Mouse (Mus musculus): Measurements from ENCODE around the gene Aggf1. TPM values are rescaled to one million over a fixed set of nuclear protein-coding genes. Genes with fewer than 3 reads are reported as not detected.

The Aggf1 gene
- polyA plus RNA-seq, 1 experiment from 2014 or later = 34.8 TPM

DNA sequence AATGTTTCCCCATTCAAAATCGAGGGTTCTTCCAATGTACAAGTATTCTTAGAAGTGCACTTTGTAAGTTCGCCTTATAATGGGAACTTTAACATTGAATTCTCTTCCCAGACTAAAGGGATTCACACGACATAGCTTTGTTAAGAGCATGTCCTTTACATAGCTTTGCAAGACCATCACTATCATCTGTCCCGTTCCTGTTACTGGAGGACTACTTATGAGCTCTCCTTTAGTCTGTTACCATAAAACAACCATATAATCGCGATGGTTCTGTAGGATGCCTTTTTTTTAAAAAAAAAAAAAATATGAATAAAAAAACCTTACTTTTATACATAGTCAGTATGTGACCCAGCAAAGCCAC lies 382 bp upstream of the Aggf1 start:
- Histone ChIP-seq H3K9me3 (no peaks in the 10 kb centered on the region), H3K4me2 (peak overlapping the region; percentile 75), H3K9ac (peak overlapping the region; percentile 90), H3K36me3 (peaks cover 5% of the 10 kb centered on the region; the same call in 1 of the 2 replicates), H3K4me1 (peaks cover 16% of the 10 kb centered on the region), H3K27ac (peak overlapping the region; percentile 81), H3K27me3 (no peaks in the 10 kb centered on the region), H3K4me3 (peak overlapping the region; percentile 100)
- 18% methylated on average over 6 of the region's 6 CpGs for WGBS
- ATAC-seq (ENCODE audit: borderline replicate concordance, extremely low read depth, low FRiP score, low TSS enrichment) = no peak

DNA sequence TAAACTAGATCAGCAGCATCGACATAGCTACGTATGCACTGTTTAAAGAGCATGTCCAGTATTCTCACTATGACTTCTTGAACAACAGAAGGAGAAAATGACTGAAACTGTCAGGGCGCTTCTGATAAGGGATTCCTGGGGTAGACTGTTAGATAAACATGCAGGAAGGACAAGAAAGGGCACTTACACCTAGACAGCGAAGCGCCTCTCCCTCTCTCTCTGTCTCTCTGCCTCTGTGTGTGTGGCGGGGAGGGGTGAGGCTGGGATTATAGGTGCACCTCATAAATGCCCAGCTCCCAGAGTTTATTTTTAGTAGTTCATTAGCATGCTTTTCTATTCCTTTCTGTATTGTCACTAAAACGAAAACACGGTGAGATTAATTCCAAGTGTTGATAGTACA lies 8.8 kb downstream of the Aggf1 start:
- Histone ChIP-seq H3K36me3 (peaks cover 76% of the 10 kb centered on the region), H3K4me3 (no peak overlapping the region), H3K9ac (no peak overlapping the region), H3K27ac (no peak overlapping the region), H3K27me3 (no peaks in the 10 kb centered on the region), H3K9me3 (no peaks in the 10 kb centered on the region), H3K4me1 (no peaks in the 10 kb centered on the region), H3K4me2 (no peak overlapping the region)
- WGBS = 79% methylated on average over 8 of the region's 8 CpGs
- no peak for ATAC-seq (ENCODE audit: borderline replicate concordance, extremely low read depth, low FRiP score, low TSS enrichment)

DNA sequence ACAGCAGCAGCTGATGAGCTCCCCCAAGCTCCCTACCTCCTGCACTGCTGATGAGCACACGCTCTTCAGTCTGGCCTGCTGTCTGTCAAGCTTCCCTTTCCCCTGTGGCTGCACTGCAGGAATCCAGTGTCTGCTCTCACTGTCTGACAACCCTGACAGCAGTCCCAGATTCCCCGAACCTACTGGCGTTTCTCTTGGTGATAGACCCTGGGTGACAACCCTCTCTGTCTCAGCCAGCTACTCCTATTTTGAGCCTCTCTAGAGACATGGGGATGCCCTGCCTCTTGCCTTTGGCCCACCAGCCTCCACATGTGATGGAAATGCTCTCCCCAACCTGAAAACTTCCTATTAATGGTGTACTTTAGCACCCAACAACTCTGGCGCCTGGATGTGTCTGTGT lies 11.7 kb downstream of the Aggf1 start:
- Histone ChIP-seq H3K9ac (no peak overlapping the region), H3K36me3 (peaks cover 67% of the 10 kb centered on the region), H3K27ac (no peak overlapping the region), H3K27me3 (no peaks in the 10 kb centered on the region), H3K9me3 (no peaks in the 10 kb centered on the region), H3K4me1 (no peaks in the 10 kb centered on the region), H3K4me3 (no peak overlapping the region), H3K4me2 (no peak overlapping the region)
- ATAC-seq (ENCODE audit: borderline replicate concordance, extremely low read depth, low FRiP score, low TSS enrichment) = no peak
- WGBS = 74% methylated on average over 4 of the region's 4 CpGs

DNA sequence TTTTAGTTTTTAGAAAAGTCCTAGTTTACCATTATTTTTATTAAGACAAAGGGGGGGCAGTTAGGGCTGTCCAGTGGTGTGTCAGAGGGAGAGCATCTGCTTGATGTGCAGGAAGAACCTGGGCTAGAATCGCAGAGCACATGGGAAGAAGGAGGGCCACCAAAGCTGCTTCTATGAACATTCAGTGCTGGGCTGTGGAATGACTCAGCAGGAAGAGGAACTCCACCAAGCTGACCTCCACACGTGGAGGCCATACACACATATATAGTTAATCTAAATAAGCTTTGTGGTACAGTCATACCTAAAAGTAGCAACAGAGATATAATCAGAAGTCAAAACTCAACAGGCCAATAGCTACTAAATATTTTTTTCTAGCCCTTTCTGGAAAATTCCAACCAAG lies 16.9 kb downstream of the Aggf1 start:
- 68% methylated on average over 2 of the region's 2 CpGs for WGBS
- ATAC-seq (ENCODE audit: borderline replicate concordance, extremely low read depth, low FRiP score, low TSS enrichment) = no peak
- Histone ChIP-seq H3K9me3 (no peaks in the 10 kb centered on the region), H3K4me1 (no peaks in the 10 kb centered on the region), H3K4me3 (no peak overlapping the region), H3K27me3 (no peaks in the 10 kb centered on the region), H3K27ac (no peak overlapping the region), H3K9ac (no peak overlapping the region), H3K36me3 (peaks cover 77% of the 10 kb centered on the region), H3K4me2 (no peak overlapping the region)

DNA sequence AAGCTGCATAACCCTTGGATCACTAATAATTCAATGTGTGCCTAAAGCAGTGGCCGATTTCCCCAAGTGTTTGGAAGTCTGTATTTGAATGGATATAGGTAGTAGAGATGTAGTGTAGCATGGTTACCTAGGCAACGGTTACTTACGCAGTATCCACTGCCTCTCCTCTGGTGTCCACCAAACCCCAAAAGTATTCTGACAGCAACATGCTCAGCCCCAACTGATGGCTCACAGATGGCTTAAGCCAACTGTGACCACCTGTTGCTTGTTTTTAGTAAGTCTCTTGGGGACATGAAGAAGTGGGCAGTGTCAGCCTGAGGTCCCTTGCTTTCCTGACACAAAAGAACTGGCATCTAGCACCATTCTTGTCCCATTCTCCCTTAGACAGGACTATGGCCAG lies 26.7 kb downstream of the Aggf1 start:
- ATAC-seq (ENCODE audit: borderline replicate concordance, extremely low read depth, low FRiP score, low TSS enrichment) = no peak
- H3K4me1 ChIP-seq = no peaks in the 10 kb centered on the region
- H3K4me3 ChIP-seq = no peak overlapping the region
- WGBS = 90% methylated on average over 3 of the region's 3 CpGs
- no peak overlapping the region for H3K9ac ChIP-seq
- H3K27me3 ChIP-seq = no peaks in the 10 kb centered on the region
- H3K27ac ChIP-seq = no peak overlapping the region
- peaks cover 33% of the 10 kb centered on the region for H3K36me3 ChIP-seq
- H3K9me3 ChIP-seq = no peaks in the 10 kb centered on the region
- no peak overlapping the region for H3K4me2 ChIP-seq

DNA sequence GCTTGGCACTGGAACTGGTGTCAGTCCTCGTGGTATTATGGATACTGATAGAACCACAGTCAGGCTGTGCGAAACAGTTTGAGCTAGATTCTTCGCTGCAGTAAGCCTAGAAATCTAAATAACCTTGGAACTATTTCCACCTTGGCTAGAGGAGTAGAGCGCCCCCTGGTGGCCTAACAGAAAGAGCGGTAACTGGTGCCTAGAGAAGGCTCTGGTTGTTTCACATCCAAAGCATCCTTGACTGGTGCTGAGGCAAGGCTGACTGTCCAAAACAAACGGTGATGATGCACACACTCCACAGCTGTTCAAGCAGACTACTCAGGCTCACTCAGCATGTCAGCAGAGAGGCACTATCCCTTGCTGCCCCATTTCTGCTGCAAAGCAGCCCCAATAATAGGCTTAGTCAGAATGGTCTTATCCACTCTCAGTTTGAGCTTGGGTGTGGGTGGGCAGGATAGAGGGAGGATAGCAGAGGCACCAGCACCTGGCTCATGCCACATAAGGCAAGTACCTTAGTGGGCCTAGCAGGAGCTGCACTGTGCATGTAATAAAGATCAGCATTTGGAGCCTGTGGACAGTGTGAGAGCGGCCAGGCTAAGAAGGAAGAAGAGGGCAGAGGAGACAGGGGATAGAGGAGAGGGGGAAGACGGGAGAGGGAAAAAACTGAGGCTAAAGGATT lies 28.0 kb downstream of the Aggf1 start:
- Histone ChIP-seq H3K4me2 (no peak overlapping the region), H3K9me3 (no peaks in the 10 kb centered on the region), H3K4me1 (no peaks in the 10 kb centered on the region), H3K27me3 (no peaks in the 10 kb centered on the region), H3K4me3 (no peak overlapping the region), H3K36me3 (peaks cover 24% of the 10 kb centered on the region), H3K9ac (no peak overlapping the region), H3K27ac (no peak overlapping the region)
- ATAC-seq (ENCODE audit: borderline replicate concordance, extremely low read depth, low FRiP score, low TSS enrichment) = no peak
- 26% methylated on average over 8 of the region's 8 CpGs for WGBS

DNA sequence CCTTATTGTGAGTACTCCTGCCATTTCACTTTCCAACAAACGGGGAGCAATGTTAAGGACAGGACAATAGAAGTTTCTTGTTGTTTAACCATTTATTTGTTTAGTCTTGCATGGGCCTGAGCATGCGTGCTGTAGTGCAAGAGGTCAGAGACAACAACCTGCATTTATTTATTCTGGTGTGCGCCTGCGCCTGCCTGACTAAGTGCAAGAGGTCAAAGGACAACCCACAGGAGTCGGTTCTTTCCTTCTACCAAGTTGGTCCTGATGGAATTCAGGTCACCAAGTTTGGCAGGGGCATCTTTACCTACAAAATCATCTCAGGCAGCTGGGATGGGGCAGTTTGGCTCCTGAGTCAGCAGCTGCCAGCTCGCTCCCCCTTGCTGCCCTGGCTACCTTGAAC lies 29.3 kb downstream of the Aggf1 start:
- Histone ChIP-seq H3K9me3 (no peaks in the 10 kb centered on the region), H3K27me3 (no peaks in the 10 kb centered on the region), H3K4me3 (no peak overlapping the region), H3K9ac (no peak overlapping the region), H3K27ac (no peak overlapping the region), H3K4me1 (no peaks in the 10 kb centered on the region), H3K36me3 (peaks cover 13% of the 10 kb centered on the region), H3K4me2 (no peak overlapping the region)
- ATAC-seq (ENCODE audit: borderline replicate concordance, extremely low read depth, low FRiP score, low TSS enrichment) = no peak
- WGBS = 59% methylated on average over 6 of the region's 6 CpGs

DNA sequence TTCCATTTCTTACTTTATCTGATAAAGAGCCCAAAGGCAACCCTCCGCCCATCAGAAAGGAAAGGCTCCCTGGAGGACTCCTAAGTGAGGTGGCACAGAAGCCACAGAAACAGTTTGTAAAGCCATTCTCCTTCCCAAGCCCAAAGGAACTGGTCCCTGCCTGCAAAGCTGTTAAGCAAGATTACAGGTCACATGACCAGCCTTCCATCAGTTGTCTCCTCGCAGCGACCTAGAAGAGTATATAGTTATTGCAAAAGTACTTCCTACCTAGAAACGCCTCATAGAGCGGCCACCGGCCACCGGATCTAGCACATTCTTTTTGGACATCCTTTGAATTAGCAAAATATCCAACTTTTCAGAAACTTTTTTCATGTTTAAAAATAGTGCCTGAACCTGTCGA lies 31.7 kb downstream of the Aggf1 start:
- H3K4me1 ChIP-seq = no peaks in the 10 kb centered on the region
- H3K9me3 ChIP-seq = no peaks in the 10 kb centered on the region
- WGBS = 84% methylated on average over 8 of the region's 8 CpGs
- peaks cover 17% of the 10 kb centered on the region for H3K36me3 ChIP-seq
- no peak for ATAC-seq (ENCODE audit: borderline replicate concordance, extremely low read depth, low FRiP score, low TSS enrichment)
- H3K4me2 ChIP-seq = no peak overlapping the region
- no peak overlapping the region for H3K27ac ChIP-seq
- no peak overlapping the region for H3K4me3 ChIP-seq
- no peak overlapping the region for H3K9ac ChIP-seq
- H3K27me3 ChIP-seq = no peaks in the 10 kb centered on the region

DNA sequence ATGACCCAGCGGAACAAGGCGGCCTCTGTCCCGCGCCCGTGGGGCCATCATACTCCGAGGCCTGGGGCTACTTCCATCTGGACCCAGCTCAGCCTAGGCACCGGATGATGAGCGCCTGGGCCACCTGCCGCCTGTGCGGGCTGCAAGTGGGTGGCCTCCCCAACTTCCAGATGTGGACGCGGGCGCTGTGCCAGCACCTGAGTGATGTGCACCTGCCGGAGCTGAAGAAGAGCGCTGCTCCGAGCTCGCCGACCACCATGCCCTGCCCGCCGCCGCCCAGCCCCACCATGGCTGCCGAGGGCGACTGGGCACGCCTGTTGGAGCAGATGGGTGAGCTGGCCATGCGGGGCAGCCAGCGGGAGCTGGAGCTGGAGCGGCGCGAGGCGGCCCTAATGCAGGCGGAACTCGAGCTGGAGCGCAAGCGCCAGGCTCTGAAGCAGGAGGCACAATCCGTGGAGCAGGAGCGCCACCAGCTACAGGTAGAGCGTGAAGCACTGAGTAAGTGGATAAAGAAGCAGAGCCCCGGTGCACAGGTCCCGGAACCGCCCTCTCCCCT lies 39.0 kb downstream of the Aggf1 start:
- H3K9ac ChIP-seq = no peak overlapping the region
- H3K27ac ChIP-seq = no peak overlapping the region
- peak; percentile 42; the same call in 1 of the 2 replicates for ATAC-seq (ENCODE audit: borderline replicate concordance, extremely low read depth, low FRiP score, low TSS enrichment)
- H3K4me3 ChIP-seq = no peak overlapping the region
- peaks cover 40% of the 10 kb centered on the region for H3K36me3 ChIP-seq
- 0 out of 2 replicates have a peak, but pooled peaks cover 11% of the 10 kb centered on the region for H3K4me1 ChIP-seq
- H3K27me3 ChIP-seq = no peaks in the 10 kb centered on the region
- H3K4me2 ChIP-seq = no peak overlapping the region
- WGBS = 83% methylated on average over 40 of the region's 40 CpGs
- H3K9me3 ChIP-seq = no peaks in the 10 kb centered on the region

DNA sequence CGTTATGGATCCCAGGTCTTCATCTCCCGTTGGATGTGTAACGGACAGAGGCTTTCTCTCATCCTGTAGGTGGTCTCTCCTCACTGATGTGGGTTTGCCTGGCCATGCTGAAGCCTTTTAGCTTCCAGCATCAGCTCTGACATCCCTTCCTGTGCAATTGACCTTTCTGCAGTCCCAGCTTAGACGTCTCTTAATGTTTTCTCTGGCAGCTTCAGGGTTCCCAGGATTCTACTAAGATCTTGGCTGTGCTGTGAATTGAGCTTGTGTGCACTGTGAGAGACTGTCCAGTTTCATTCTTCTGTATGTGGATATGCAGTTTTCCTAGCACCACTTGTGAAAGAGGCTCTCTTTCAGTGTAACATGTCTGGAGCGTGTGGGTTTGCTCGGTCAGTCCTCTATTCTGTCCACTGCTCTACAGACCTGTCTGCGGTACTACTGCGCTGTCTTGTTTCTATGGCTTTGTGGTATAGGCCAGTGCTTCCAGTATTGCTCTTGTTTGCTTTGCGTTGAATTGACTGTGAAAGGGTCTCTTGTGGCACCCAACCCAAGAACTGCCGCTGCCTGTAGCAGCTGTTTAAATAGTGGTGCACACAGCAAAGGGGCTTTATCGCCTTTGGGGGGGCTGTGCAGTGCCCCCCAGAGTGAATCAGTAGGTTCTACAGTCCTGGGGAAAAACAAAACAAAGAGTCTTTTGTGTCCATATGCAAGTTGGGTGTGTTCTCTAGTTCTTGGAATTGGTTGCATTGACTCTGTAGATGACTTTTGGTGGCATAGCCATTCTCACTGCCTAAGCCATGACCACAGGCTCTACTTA lies 42.9 kb downstream of the Aggf1 start:
- Histone ChIP-seq H3K27ac (peak overlapping the region; percentile 29; the same call in 1 of the 2 replicates), H3K4me2 (no peak overlapping the region)
- ATAC-seq (ENCODE audit: borderline replicate concordance, extremely low read depth, low FRiP score, low TSS enrichment) = no peak

DNA sequence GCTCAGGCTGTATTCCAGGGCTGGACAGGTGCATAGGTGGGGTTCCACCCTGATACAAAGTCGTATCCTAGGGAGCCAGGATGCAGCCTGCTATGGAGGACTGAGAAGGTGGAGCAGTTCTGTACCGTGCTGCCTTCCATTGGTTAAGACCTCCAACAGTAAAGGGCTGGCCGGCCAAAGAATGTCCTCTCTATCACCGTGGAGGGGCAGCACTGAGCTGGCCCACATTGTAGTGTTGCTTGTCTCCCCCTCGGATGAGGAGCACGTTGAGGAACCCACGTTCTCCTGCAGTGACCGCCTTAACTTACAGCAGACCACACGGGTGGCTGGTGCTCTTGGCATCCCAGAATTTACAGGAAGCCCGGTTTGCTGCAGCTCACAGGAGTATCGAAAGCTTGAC lies 44.6 kb downstream of the Aggf1 start:
- Histone ChIP-seq H3K9ac (no peak overlapping the region), H3K4me3 (no peak overlapping the region), H3K27ac (no peak overlapping the region), H3K36me3 (peaks cover 1% of the 10 kb centered on the region; the same call in 1 of the 2 replicates), H3K4me2 (no peak overlapping the region), H3K9me3 (no peaks in the 10 kb centered on the region), H3K27me3 (no peaks in the 10 kb centered on the region), H3K4me1 (peaks cover 47% of the 10 kb centered on the region)
- WGBS = 51% methylated on average over 11 of the region's 11 CpGs
- no peak for ATAC-seq (ENCODE audit: borderline replicate concordance, extremely low read depth, low FRiP score, low TSS enrichment)

More for the DNA sequence above, 42.9 kb downstream of the Aggf1 start:
- Histone ChIP-seq H3K4me3 (no peak overlapping the region), H3K27me3 (no peaks in the 10 kb centered on the region), H3K4me1 (peaks cover 34% of the 10 kb centered on the region), H3K36me3 (peaks cover 17% of the 10 kb centered on the region), H3K9me3 (no peaks in the 10 kb centered on the region), H3K9ac (no peak overlapping the region)
- 71% methylated on average over 11 of the region's 11 CpGs for WGBS

DNA sequence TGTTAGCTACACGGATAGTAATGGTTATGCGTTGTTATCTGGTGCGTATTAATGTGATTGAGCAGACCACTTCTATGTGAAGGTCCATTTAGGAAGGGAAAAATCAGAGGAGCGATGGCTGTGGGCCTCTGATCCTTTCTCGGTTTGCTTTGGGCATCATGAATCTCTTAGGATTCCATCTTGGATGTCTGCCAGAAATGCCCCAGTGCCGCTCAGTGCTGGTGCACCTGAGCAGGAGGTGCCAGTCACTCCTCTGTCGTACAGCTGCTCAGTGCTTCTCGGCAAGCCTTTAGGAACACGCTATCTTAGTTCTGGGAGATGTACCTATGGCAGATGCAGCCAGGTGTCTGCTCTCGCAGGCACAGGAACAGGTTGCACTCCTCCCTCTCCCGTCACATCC lies 46.4 kb downstream of the Aggf1 start:
- 67% methylated on average over 11 of the region's 11 CpGs for WGBS
- H3K27ac ChIP-seq = no peak overlapping the region
- H3K4me1 ChIP-seq = peaks cover 47% of the 10 kb centered on the region

More for the DNA sequence above, 46.4 kb downstream of the Aggf1 start:
- no peak overlapping the region for H3K4me3 ChIP-seq
- no peak overlapping the region for H3K9ac ChIP-seq
- H3K9me3 ChIP-seq = no peaks in the 10 kb centered on the region
- H3K36me3 ChIP-seq = no peaks in the 10 kb centered on the region
- no peak overlapping the region for H3K4me2 ChIP-seq
- no peaks in the 10 kb centered on the region for H3K27me3 ChIP-seq
- ATAC-seq (ENCODE audit: borderline replicate concordance, extremely low read depth, low FRiP score, low TSS enrichment) = no peak

All from lung, embryonic 15.5 days (tissue).